Mouse (Mus musculus) embryo, embryonic 11 days (tissue): ENCODE data around the gene Cib4.

Source experiments
- DNase-seq: peaks from one replicate; pipeline ENCODE4 v3.0.0-alpha.2; 2015

Gene Cib4

GRCm38 (mm10) chr5:30497299-30497698 lies 48.3 kb downstream of the Cib4 start:
- peak; percentile 81 for DNase-seq

DNA sequence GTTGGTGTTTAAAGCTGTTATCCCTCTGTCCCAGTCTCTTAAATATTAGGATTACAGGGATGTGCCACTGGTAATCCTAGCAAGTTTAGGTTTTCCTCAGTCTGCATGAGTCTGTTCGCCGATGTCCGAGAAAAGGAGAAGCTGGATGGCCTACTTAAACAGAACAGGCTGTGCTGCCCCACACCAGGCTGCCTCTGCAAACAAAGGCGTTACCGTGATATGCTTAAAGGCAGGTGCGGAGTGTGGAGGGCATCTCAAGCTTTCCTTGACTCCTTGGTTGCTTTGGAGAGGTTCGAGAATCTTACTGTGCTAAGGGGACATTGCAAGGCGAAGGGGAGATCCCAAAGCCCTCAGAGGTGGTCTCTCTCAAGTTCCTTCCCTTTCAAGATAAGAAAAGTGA lies 48.8 kb downstream of the Cib4 start:
- no peak for DNase-seq

DNA sequence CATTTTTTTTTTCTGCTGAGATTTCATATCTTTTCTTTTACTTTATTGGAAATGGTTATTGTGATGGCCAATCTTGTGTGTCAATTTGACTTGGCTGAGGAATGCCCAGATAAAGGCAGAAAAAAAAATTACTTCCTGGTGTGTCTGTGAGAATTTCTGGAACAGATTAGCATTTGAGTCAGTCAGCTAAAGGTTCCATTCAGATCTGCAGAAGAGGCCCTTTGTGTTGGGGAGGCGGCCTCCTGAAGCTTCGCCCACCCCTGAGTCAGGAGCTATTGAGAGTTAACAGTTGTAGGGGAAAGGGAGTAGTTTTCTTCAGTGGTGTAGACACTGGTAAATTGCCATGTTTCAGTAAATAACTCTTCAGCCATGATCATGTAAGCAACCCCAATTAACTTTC lies 50.3 kb downstream of the Cib4 start:
- DNase-seq: no peak

- DNase-seq: no peak
Observed at GRCm38 (mm10) chr5:30494606-30495005, 51.0 kb downstream of the Cib4 start.

- no peak for DNase-seq
Observed at GRCm38 (mm10) chr5:30493723-30494122, 51.9 kb downstream of the Cib4 start.

DNA sequence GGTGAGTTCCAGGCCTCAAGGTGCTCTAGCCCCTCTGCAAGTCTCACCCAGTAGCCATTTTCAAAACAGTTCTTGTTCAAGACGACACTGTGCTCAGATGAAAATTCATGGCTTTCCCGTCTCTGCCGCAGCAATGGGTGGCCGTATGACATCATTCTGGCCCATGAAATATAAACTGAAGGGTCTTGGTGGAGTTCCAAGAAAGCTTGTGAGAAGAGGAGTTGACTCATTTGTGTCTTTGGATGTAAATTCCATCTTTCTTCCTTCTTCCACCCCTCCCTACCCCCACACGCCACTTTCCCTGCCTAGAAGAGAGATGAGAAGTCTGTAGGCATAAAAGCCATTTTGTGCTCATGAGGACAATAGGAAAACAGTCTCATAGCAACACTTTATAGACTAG lies 54.8 kb downstream of the Cib4 start:
- DNase-seq: no peak

DNA sequence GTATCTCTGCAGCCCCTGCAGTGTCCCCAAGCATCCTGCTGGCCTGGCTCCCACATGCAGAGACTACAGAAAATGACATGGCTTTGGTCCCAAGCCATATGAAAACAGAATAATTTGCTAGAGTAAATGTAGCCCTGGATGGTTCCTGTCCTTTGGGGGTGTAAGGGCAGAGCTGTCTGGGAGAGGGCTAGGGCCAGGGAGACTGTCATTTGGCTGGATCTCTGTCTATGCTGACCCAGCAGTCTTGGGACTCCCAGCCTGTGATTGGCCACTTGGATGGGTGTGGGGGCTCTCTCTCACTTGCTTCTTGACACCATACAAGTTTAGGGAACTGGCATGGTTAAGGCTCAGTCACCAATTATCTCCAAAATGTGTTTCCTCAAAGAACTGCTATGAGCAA lies 55.4 kb downstream of the Cib4 start:
- DNase-seq: no peak

GRCm38 (mm10) chr5:30485136-30485535 lies 60.5 kb downstream of the Cib4 start:
- DNase-seq: no peak

GRCm38 (mm10) chr5:30484591-30484990 lies 61.0 kb downstream of the Cib4 start:
- DNase-seq: no peak

GRCm38 (mm10) chr5:30483533-30483932 lies 62.1 kb downstream of the Cib4 start:
- DNase-seq: no peak

DNA sequence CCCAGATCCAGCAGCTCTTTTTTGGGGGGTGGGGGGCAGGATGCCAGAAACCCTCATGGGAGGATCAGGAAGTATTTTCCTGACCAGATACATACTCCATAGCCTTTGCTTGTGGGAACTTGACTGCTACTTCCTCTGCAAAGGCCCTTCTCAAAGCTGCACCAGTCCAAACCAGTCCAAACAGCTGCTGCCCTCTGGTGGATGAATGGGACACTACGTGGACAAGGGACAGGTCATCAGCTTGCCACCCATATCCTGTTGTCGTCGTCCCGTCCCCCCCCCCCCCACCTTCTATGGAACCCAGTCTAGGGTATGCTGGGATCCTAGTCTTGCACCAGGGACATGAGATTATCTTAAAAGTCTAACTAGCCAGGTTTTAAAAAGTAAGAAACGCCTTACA lies 63.3 kb downstream of the Cib4 start:
- DNase-seq: peak; percentile 79

GRCm38 (mm10) chr5:30476534-30476933 lies 69.1 kb downstream of the Cib4 start:
- peak; percentile 49 for DNase-seq

GRCm38 (mm10) chr5:30472148-30472547 lies 73.5 kb downstream of the Cib4 start:
- DNase-seq: no peak

DNA sequence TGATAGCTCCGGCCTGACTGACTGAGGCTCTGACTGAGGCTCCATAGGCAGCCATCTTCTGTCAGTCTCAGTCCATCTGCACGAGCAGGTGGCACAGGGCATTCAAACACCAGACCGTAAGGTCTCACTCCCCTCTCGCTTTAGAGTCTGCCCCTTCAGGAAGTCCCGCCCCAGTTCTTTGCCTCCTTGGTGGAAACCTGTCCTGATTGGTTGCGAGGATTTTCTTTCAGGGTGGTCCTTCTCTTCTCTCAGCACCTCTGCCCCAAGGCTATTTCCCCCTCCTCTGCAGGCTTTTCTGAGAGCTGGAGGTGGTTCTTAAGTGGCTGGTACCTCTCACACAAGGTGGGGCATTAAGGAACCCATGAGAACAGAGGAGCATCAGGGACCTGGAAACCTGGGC lies 75.2 kb downstream of the Cib4 start:
- peak; percentile 36 for DNase-seq

- DNase-seq: no peak
Observed at GRCm38 (mm10) chr5:30466315-30466714, 79.3 kb downstream of the Cib4 start.

GRCm38 (mm10) chr5:30465861-30466260 lies 79.8 kb downstream of the Cib4 start, which contains the start of gene 1700001C02Rik:
Gene 1700001C02Rik, plus strand, starts transcription at chr5:30466047.
- peak; percentile 30 for DNase-seq

- peak; percentile 61 for DNase-seq
Observed at GRCm38 (mm10) chr5:30461821-30462220, 83.8 kb downstream of the Cib4 start, which contains the start of gene Otof. Gene Otof, minus strand, starts transcription at chr5:30461932.

DNA sequence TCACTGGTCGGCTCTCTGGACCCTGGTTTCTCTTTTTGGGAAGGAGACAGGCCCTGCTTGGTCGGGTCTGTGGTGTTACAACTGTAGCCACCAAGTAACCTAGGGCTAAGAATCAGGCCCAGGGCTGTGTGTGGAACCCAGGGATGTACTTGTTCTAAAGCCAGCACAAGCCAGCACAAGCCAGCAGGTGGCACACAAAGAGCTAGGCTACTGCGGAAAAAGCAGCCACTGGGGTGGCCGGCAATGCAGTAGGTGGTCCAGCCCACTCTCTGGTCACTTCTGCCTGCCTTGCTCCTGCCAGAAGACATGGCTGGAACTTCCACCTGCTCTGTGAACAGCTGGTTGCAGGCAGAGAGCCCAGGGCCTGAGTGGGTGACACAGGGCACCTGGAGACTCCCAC lies 85.5 kb downstream of the Cib4 start:
- peak; percentile 51 for DNase-seq

- DNase-seq: peak; percentile 22
Observed at GRCm38 (mm10) chr5:30456056-30456455, 89.6 kb downstream of the Cib4 start.

GRCm38 (mm10) chr5:30444327-30444895 lies 101.2 kb downstream of the Cib4 start:
- DNase-seq: no peak

DNA sequence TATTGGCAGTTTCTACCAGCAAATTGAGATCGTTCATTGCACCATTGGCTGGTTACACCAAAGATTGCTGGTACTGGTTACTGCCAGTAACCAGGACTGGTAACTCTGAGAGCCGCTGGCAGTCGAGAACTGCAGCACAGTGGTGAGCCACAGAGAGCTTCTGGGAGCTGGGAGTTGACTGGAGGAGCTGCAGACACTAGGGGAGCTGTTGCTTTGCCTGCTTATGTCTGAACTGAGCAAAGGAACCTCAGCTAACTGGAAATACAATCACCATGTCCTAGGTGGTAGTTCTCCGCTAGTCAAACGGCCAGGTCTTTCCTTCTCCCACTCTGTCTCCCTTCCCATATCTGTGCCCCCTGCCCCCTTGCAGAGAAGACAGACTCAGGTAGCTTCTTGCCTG lies 103.4 kb downstream of the Cib4 start:
- peak; percentile 10 for DNase-seq

- DNase-seq: no peak
Observed at GRCm38 (mm10) chr5:30440308-30440906, 105.2 kb downstream of the Cib4 start.

- DNase-seq: no peak
Observed at GRCm38 (mm10) chr5:30438931-30439330, 106.7 kb downstream of the Cib4 start.
